Mouse (Mus musculus) megakaryocyte-erythroid progenitor cell, adult 5-6 weeks (primary cell): ENCODE measurements around the gene Defb36. TPM values are rescaled to one million over a fixed set of nuclear protein-coding genes. Genes with fewer than 3 reads are reported as not detected.
A peak's percentile ranks its signal among the peaks of the same experiment; 100 is the strongest.

Experiments used
- ATAC-seq: replicated peaks from 2 replicates; pipeline ENCODE4 v1.8.0; 2016; ENCODE audit warnings: mild to moderate bottlenecking, inconsistent platforms; ENCODE audit not compliant: severe bottlenecking, poor library complexity, low FRiP score, low TSS enrichment
- total RNA-seq, 2 experiments: library from RNA; stranded (forward) in 1 of 2; stranded (reverse) in 1 of 2; fragments of 200-1000, 215-1000 nt in 1 of 2; fragments of >200 nt in 1 of 2; fragmentation: Nextera tagmentation in 1 of 2; gene quantifications; 2 replicates each; pipeline ENCODE4 v1.2.3; 2014 to 2017

Defb36 gene
- total RNA-seq, 2 experiments from 2014 or later, result not detected

- ATAC-seq, result no peak
These were observed 13.2 kb downstream of the Defb36 start for GRCm38 (mm10) chr2:152617374-152617773.

DNA sequence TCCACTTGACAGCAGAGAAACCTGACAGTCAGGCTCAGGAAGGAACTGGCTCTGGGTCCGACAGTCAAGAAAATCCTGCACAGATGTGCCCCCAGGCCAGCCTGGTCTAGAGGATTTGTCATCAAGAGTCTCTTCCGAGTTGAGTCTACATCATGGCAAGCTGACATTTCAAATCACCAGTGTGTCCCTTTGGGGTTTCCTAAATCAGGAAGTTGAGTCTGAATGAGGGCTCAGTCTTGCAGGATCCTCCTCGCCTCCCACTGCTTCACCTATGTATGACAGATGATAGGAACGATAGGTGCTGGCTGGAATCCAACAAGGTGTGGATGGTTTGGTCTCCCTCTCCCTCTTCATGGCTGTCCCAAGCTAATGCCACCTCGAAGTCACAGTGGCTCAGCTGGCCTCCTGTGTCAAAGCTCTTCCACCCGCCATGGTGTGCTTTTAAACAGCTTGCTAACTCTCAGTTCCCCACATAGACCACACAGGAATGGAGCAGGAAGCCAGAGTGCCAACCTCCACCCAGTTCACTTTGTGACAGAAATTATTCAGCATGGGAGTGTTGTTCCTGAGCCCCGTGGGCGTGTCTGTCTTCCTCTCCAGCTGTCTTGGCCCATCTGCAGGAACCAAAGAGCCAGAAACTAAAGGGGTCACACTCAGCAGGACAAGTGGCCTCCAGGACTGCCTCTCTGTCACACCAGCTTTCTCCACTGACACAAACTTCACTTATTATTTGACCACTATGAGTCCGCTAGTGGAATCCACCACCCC is 16.4 kb downstream of the Defb36 start:
- ATAC-seq, result no peak

- no peak for ATAC-seq
These were observed 18.0 kb downstream of the Defb36 start for GRCm38 (mm10) chr2:152622151-152622550.

- no peak for ATAC-seq
These were observed 18.8 kb downstream of the Defb36 start, which contains the start of gene Defb25 for GRCm38 (mm10) chr2:152622953-152623352. Defb25 (minus strand) TSS chr2:152623053.

DNA sequence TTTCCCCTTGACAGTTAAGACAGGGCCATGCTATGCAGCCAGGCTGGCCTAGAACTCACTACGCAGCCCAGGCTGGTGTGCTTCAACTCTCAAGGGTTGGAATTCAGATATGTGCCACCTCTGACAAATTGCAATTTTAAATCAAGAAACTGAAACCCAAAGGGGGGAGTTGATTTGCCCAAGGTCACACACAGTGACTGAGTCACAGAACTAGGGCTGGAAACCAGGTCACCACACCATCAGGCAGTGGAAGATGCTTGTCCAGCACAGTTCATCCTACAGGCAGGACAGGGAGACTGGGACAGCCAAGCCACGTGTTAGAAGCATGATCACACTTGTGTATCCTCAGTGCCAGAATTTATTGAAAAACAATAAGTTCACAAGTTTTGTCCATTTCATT is 20.4 kb downstream of the Defb36 start:
- no peak for ATAC-seq

DNA sequence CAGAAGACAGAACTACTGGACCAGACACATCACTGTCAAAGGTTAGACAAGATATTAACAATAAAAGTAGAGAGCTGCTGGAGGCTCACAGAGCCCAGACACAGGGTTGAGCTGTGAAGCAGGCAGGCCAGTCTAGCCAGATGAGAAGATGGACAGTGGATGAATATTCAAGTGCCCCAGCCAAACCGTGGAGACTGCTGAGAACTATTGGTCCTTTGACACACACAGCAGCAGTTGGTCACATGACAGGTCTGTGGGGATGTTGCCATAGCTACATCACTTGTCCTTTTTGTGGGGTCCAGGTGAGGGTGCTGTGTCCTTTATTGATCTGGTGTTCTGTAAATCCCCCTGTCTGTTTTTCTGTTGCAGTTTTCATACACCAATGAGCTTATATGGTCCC is 21.1 kb downstream of the Defb36 start:
- no peak for ATAC-seq

DNA sequence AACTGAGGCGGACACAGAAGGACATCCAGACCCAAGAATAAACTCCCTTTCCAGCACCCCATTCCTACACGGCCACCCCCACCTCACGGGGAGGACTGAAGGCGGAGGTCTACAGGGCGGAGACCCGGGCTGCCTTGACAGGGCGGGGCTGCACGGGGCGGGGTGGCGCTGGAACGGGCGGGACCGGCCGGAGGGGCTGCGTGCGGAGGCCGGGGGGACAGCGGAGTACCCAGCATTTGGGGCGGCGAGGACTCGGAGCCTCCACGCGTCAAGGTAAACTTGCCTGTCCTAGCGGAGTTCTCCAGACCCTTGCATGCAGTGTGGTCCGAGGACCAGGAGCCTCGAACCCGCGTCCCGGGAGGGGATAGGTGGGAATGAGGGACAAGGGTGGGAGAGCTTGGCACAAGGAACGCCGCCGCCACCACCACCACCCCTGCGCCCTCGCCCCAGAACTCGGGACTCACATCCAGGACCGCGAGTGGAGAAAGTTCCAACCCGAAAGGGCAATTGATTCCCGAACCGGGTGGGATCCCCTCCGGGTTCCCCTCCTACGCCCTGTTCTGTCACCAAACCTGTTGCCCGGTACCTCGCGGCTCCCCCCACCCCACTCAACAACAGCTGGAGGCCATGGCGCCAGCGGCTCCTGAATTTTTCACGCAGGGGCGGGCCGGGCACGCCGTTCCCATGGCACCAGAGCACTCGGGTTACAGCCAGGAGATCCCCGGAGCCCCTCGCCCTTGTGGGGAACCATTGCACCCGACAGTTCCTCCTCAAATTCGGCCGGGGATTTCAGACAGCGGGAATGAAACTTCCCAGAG is 22.9 kb downstream of the Defb36 start, which contains the start of gene Rem1:
Rem1 (plus strand) TSS at position 178 of the 818 bp plus-strand sequence.
- ATAC-seq, result no peak

GRCm38 (mm10) chr2:152628066-152628465 is 23.9 kb downstream of the Defb36 start:
- no peak for ATAC-seq

DNA sequence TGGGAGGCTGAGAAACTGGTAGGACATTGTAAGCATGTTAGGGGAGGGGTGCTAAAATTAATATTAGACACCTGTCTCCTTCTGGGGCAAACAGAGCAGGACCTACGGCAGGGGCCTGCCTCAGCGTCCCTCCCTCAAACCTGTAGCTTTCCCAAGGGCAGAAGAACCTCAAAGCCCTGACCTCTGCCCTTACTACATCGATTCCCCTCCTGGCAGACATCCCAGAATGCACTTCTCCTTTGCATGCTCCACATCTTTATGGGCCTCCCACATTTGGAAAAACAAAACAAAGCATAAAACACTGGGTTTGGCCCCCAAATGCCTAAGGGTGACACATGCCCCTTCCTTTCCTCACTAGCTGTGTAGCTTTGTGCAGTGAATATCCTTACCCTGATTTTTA is 25.1 kb downstream of the Defb36 start:
- no peak for ATAC-seq

GRCm38 (mm10) chr2:152629904-152630303 is 25.8 kb downstream of the Defb36 start:
- ATAC-seq, result no peak

DNA sequence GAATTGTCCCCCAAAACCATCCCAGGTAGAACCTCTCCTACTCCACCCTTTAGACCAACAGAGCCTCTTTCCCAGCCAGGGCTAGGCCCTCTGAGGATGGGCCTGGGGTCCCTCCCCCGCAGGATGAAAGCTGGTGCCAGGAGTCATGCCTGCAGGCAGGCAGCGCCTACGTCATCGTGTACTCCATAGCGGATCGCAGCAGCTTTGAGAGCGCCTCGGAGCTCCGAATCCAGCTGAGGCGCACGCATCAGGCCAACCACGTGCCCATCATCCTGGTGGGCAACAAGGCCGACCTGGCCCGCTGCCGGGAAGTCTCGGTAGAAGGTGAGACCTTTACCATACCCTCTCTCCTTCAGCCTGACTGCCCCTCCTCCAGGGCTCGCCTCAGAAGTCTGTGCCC is 29.2 kb downstream of the Defb36 start:
- no peak for ATAC-seq

- no peak for ATAC-seq
These were observed 30.2 kb downstream of the Defb36 start for GRCm38 (mm10) chr2:152634311-152634710.

GRCm38 (mm10) chr2:152636246-152637005 is 32.3 kb downstream of the Defb36 start:
- ATAC-seq, result no peak

DNA sequence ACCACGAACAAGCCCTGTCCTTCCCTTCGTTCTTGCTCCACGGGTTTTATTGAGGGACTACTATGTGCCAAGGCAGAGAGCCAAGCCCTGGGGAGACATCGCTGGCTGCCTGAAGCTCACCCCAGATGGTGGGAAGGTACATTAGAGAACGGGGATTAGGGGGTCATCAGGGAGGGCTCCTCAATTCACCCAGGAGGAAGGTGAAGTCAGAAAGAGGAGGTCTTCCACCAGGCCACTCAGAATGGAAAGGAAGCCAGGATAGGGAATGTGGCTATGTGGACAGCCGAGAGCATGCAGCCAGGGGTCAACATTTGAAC is 32.8 kb downstream of the Defb36 start:
- ATAC-seq, result no peak

DNA sequence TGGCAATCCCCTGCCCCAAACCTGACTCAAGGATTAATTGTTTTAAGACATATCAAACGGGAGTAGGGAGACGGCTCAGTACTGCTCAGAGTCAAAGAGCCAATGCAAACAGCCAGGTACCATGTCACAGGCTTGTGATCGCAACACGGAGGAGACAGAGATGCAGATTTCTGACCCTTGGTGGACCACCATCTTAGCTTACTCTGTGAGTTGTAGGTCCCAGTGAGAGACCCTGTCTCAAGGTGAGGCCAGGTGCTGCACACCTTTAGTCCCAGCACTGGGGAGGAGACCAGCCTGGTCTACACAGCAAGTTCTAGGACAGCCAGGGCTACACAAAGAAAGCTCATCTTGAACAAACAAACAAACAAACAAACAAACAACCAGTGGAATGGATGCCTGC is 33.3 kb downstream of the Defb36 start:
- ATAC-seq, result no peak

DNA sequence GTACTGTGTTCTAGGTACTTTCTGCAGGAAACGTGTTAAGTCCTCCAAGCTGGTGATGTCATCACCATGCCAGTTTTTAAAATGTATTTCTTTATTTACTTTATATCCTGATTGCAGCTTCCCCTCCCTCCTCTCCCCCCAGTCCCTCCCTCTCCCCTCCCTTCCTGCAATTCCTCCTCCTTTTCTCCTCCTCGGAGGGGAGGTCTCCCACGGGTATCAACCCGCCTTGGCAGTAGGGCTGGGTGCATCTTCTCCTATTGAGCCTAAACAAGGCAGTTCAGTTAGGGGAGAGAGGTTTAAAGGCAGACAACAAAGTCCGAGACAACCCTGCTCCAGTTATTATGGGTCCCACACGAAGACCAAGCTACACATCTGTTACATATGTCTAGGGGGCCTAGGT is 34.7 kb downstream of the Defb36 start:
- ATAC-seq, result no peak

- no peak for ATAC-seq
These were observed 35.4 kb downstream of the Defb36 start for GRCm38 (mm10) chr2:152639406-152640113.

GRCm38 (mm10) chr2:152652901-152653620 is 48.9 kb downstream of the Defb36 start:
- ATAC-seq, result 0 out of 2 replicates have a peak, but pooled peaks have one; percentile 19
